Mouse (Mus musculus) ES-Bruce4 (cell line): Measurements from ENCODE around the gene Cbfa2t2.

ENCODE experiments used
- CTCF ChIP-seq: IDR thresholded peaks from one replicate; pipeline ENCODE4 v1.8.1; 2011; ENCODE audit warnings: low read depth, low read length
- EP300 ChIP-seq: IDR thresholded peaks from 2 replicates; pipeline ENCODE4 v1.6.1; 2011; ENCODE audit warnings: low read depth, low read length; ENCODE audit not compliant: insufficient read depth
- POLR2A ChIP-seq: IDR thresholded peaks from one replicate; pipeline ENCODE4 v1.8.1; 2011; ENCODE audit warnings: low read length; ENCODE audit not compliant: insufficient read depth

GRCm38 (mm10) chr2:154507076-154507475 lies 70.8 kb downstream of the Cbfa2t2 start:
- no peak for TF ChIP-seq CTCF
- TF ChIP-seq EP300, result no peak
- TF ChIP-seq POLR2A, result no peak
